Mouse (Mus musculus) intestine, embryonic 14.5 days (tissue): ENCODE measurements around the gene Ddx56. TPM values are rescaled to one million over a fixed set of nuclear protein-coding genes. Genes with fewer than 3 reads are reported as not detected.
A peak's percentile ranks its signal among the peaks of the same experiment; 100 is the strongest.

Source experiments
- ATAC-seq: fragments of 200-750 bp; cut with Nextera tagmentation; replicated peaks from 2 replicates; pipeline ENCODE4 v1.8.0; 2017; ENCODE audit warnings: low read depth, moderate number of reproducible peaks, moderate TSS enrichment, moderate library complexity; ENCODE audit not compliant: low FRiP score, low TSS enrichment
- DNase-seq: peaks from one replicate; pipeline ENCODE4 v3.0.0-alpha.2; 2018; ENCODE audit warnings: low spot score
- H3K27ac ChIP-seq: fragments of 300-500 bp; sonication (generic); 2 replicates; pipeline ENCODE4 v1.5.1; 2014; ENCODE audit warnings: low read depth, mild to moderate bottlenecking, control low read depth
- H3K27me3 ChIP-seq: fragments of 300-500 bp; sonication (generic); replicated peaks from 2 replicates; pipeline ENCODE4 v1.6.1; 2014; ENCODE audit warnings: low read length, control low read depth; ENCODE audit not compliant: control insufficient read depth, insufficient read depth
- H3K36me3 ChIP-seq: fragments of 300-500 bp; sonication (generic); 2 replicates; pipeline ENCODE4 v1.6.1; 2014; ENCODE audit warnings: low read length, control low read depth; ENCODE audit not compliant: control insufficient read depth, insufficient read depth
- H3K4me1 ChIP-seq: fragments of 300-500 bp; sonication (generic); replicated peaks from 2 replicates; pipeline ENCODE4 v1.6.1; 2014; ENCODE audit warnings: low read length, control low read depth, mixed read lengths; ENCODE audit not compliant: control insufficient read depth, insufficient read depth
- H3K4me2 ChIP-seq: fragments of 300-500 bp; sonication (generic); 2 replicates; pipeline ENCODE4 v1.6.1; 2014; ENCODE audit warnings: low read length
- H3K4me3 ChIP-seq: fragments of 300-500 bp; sonication (generic); 2 replicates; pipeline ENCODE4 v1.5.1; 2014; ENCODE audit warnings: low read depth, low read length, control low read depth, mixed read lengths
- H3K9ac ChIP-seq: fragments of 300-500 bp; sonication (generic); 2 replicates; pipeline ENCODE4 v1.6.1; 2014; ENCODE audit warnings: mild to moderate bottlenecking, low read length
- H3K9me3 ChIP-seq: fragments of 300-500 bp; sonication (generic); 2 replicates; pipeline ENCODE4 v1.6.1; 2016; ENCODE audit warnings: low read length, control low read depth; ENCODE audit not compliant: control insufficient read depth
- WGBS: fragments of 180-500 bp; shearing (Covaris S2); extraction: QIAGEN DNeasy Blood & Tissue Kit; methylation state at CpG from one replicate; pipeline ENCODE4 v1.1.7; 2014; 5-methylcytosine and 5-hydroxymethylcytosine counted together
- polyA plus RNA-seq: library from polyadenylated mRNA; unstranded; fragments of >200 nt; fragmentation: Nextera tagmentation; extraction: Ambion mirVana; gene quantifications from 2 replicates; pipeline ENCODE4 v1.2.1, GENCODE M21; 2014

Ddx56 gene
- polyA plus RNA-seq: 111 and 122 TPM in 2 replicates

- H3K27me3 ChIP-seq: no peaks in the 10 kb centered on the region
- H3K9ac ChIP-seq: peak within 1 kb of the TSS; percentile 68
- peak within 1 kb of the TSS; percentile 89 for H3K27ac ChIP-seq
- H3K36me3 ChIP-seq: peaks cover 58% of the 10 kb centered on the region
- H3K4me1 ChIP-seq: peaks cover 7% of the 10 kb centered on the region
- WGBS: 2% methylated on average over 50 of the region's 50 CpGs
- peak; percentile 91 for DNase-seq
- peak within 1 kb of the TSS; percentile 97 for H3K4me2 ChIP-seq
- no peaks in the 10 kb centered on the region for H3K9me3 ChIP-seq
- peak within 1 kb of the TSS; percentile 77 for H3K4me3 ChIP-seq
- peak; percentile 96 for ATAC-seq
These were observed at the start of gene Ddx56 for GRCm38 (mm10) chr11:6267320-6268254. Gene Ddx56, minus strand, starts transcription at chr11:6267772.

GRCm38 (mm10) chr11:6316821-6317220 is 49.2 kb upstream of the Ddx56 start:
- no peak for DNase-seq
- H3K4me3 ChIP-seq: no peak overlapping the region
- 92% methylated on average over 11 of the region's 11 CpGs for WGBS
- ATAC-seq: no peak
- H3K27me3 ChIP-seq: no peaks in the 10 kb centered on the region
- H3K36me3 ChIP-seq: peaks cover 62% of the 10 kb centered on the region
- no peak overlapping the region for H3K4me2 ChIP-seq
- H3K9me3 ChIP-seq: no peaks in the 10 kb centered on the region
- H3K27ac ChIP-seq: no peak overlapping the region
- no peak overlapping the region for H3K9ac ChIP-seq
- H3K4me1 ChIP-seq: no peaks in the 10 kb centered on the region

GRCm38 (mm10) chr11:6313874-6314406 is 46.4 kb upstream of the Ddx56 start:
- ATAC-seq: no peak

GRCm38 (mm10) chr11:6308181-6308580 is 40.6 kb upstream of the Ddx56 start:
- peaks cover 41% of the 10 kb centered on the region for H3K36me3 ChIP-seq
- H3K27ac ChIP-seq: no peak overlapping the region
- no peak overlapping the region for H3K4me2 ChIP-seq
- ATAC-seq (no peak), DNase-seq (no peak)
- no peaks in the 10 kb centered on the region for H3K4me1 ChIP-seq
- H3K27me3 ChIP-seq: no peaks in the 10 kb centered on the region
- H3K4me3 ChIP-seq: no peak overlapping the region
- WGBS: 89% methylated on average over 4 of the region's 4 CpGs
- no peaks in the 10 kb centered on the region for H3K9me3 ChIP-seq
- H3K9ac ChIP-seq: no peak overlapping the region

More at GRCm38 (mm10) chr11:6313874-6314406, 46.4 kb upstream of the Ddx56 start:
- DNase-seq: no peak
- H3K27ac ChIP-seq: no peak overlapping the region
- no peaks in the 10 kb centered on the region for H3K4me1 ChIP-seq
- no peak overlapping the region for H3K4me2 ChIP-seq
- no peak overlapping the region for H3K4me3 ChIP-seq
- peaks cover 58% of the 10 kb centered on the region for H3K36me3 ChIP-seq
- H3K27me3 ChIP-seq: no peaks in the 10 kb centered on the region
- H3K9me3 ChIP-seq: no peaks in the 10 kb centered on the region
- 87% methylated on average over 7 of the region's 7 CpGs for WGBS
- H3K9ac ChIP-seq: no peak overlapping the region

- DNase-seq: no peak
- H3K4me2 ChIP-seq: no peak overlapping the region
- H3K27ac ChIP-seq: no peak overlapping the region
- 90% methylated on average over 1 of the region's 1 CpGs for whole genome bisulfite sequencing
- H3K4me1 ChIP-seq: no peaks in the 10 kb centered on the region
- no peak overlapping the region for H3K4me3 ChIP-seq
- H3K9me3 ChIP-seq: no peaks in the 10 kb centered on the region
- H3K36me3 ChIP-seq: peaks cover 43% of the 10 kb centered on the region
- no peak for ATAC-seq
- no peak overlapping the region for H3K9ac ChIP-seq
- no peaks in the 10 kb centered on the region for H3K27me3 ChIP-seq
These were observed 38.4 kb upstream of the Ddx56 start for GRCm38 (mm10) chr11:6305943-6306430.

- Histone ChIP-seq H3K27me3 (no peaks in the 10 kb centered on the region), H3K9me3 (no peaks in the 10 kb centered on the region), H3K4me1 (no peaks in the 10 kb centered on the region), H3K36me3 (peaks cover 54% of the 10 kb centered on the region), H3K4me2 (no peak overlapping the region), H3K4me3 (no peak overlapping the region), H3K9ac (no peak overlapping the region), H3K27ac (no peak overlapping the region)
- WGBS: 84% methylated on average over 2 of the region's 2 CpGs
- DNase-seq (no peak), ATAC-seq (no peak)
These were observed 35.2 kb upstream of the Ddx56 start for GRCm38 (mm10) chr11:6302793-6303192.

DNA sequence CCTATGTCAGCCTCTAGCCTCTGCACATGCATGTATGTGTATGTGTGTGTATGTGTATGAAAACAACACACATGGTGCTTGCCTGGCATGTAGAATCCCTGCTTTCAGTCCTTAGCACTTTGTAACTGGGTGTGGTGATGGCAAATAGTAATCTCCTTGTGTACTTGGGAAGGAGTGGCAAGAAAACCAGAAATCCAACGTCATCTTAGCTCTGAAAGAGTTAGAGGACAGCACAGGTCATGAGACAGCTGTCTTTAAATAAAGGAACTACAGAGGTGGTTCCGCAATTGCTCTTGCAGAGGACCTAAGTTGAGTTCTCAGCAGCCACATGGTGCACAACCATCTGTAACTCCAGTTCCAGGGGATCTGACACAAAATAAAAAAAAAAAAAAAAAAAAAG is 31.9 kb upstream of the Ddx56 start:
- WGBS: 68% methylated on average over 2 of the region's 2 CpGs
- Histone ChIP-seq H3K36me3 (peaks cover 48% of the 10 kb centered on the region), H3K27me3 (no peaks in the 10 kb centered on the region), H3K4me1 (no peaks in the 10 kb centered on the region), H3K27ac (no peak overlapping the region), H3K9ac (no peak overlapping the region), H3K9me3 (no peaks in the 10 kb centered on the region), H3K4me2 (no peak overlapping the region), H3K4me3 (no peak overlapping the region)
- ATAC-seq (no peak), DNase-seq (no peak)

DNA sequence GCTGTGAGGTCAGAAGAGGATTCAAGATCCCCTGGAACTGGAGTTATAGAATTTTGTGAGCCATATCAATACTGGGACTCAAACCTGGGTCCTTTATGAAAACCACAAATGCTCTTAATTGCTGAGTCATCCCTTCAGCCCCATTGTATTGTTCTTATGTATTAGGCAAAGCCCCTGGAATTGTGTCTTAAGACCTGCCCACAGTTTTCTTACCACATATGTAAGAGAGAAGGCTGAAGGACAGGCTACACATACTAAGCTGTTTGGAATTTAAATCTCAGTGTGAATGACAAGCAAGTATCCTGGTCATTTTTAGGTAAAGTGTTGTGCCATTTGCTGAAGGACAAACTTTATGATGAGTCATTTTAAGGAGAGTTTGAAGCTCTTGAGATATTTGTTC is 28.5 kb upstream of the Ddx56 start:
- DNase-seq (no peak), ATAC-seq (no peak)
- peaks cover 33% of the 10 kb centered on the region for H3K36me3 ChIP-seq
- peaks cover 6% of the 10 kb centered on the region; the same call in 1 of the 2 replicates for H3K4me1 ChIP-seq
- no peaks in the 10 kb centered on the region for H3K9me3 ChIP-seq
- H3K27ac ChIP-seq: no peak overlapping the region
- H3K4me2 ChIP-seq: no peak overlapping the region
- H3K9ac ChIP-seq: no peak overlapping the region
- no peak overlapping the region for H3K4me3 ChIP-seq
- no peaks in the 10 kb centered on the region for H3K27me3 ChIP-seq
